Mouse (Mus musculus) layer of hippocampus, adult 11-12 months (tissue): ENCODE measurements around the gene Cend1.
"Not testable (repeated sequence)": the region's sequence is repeated elsewhere in the genome, so short reads cannot be mapped to it uniquely, and the experiment has no call there.

ENCODE experiments used
- DNase-seq: peaks from one replicate; pipeline ENCODE4 v3.0.0; 2022; ENCODE audit warnings: low spot score

Gene Cend1

GRCm38 (mm10) chr7:141429840-141430584 lies 721 bp upstream of the Cend1 start:
- no peak for DNase-seq

DNA sequence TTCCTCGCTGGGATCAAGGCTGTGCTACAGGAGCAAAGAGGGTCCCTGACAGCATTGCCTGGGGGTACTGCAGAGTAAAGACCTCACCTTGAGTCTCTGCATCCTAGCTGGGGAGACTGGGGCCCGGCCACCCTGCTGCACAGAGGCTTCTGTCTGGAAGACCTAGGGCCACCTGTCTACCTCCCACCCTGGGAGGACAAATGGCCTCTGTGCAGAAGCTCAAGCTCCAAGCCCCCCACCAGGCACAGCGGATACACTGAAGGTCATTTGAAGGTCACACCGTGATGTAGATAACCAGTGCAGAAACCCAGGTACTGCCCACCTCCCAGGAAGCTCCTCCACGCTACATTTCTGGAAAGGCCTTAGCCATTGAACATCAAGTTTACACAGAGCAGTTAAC lies 590 bp downstream of the Cend1 start:
- no peak for DNase-seq

GRCm38 (mm10) chr7:141426948-141427730 lies 2.2 kb downstream of the Cend1 start:
- no peak for DNase-seq

DNA sequence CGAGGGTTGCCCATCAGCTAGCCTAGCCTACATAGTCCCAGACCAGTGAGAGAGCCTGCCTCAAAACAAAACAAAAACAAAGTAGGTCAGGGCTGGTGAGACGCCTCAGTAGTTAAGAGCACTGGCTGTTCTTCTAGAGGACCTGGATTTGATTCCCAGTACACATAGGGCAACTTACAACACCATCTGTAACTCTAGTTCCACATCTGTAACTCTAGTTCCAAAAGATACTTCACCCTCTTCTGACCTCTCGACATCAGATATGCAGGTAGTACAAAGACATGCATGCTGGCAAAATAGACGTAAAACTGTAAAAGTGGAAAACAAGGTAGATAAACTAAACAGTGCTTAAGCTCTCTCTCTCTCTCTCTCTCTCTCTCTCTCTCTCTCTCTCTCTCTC lies 5.5 kb downstream of the Cend1 start:
- DNase-seq, result no peak

DNA sequence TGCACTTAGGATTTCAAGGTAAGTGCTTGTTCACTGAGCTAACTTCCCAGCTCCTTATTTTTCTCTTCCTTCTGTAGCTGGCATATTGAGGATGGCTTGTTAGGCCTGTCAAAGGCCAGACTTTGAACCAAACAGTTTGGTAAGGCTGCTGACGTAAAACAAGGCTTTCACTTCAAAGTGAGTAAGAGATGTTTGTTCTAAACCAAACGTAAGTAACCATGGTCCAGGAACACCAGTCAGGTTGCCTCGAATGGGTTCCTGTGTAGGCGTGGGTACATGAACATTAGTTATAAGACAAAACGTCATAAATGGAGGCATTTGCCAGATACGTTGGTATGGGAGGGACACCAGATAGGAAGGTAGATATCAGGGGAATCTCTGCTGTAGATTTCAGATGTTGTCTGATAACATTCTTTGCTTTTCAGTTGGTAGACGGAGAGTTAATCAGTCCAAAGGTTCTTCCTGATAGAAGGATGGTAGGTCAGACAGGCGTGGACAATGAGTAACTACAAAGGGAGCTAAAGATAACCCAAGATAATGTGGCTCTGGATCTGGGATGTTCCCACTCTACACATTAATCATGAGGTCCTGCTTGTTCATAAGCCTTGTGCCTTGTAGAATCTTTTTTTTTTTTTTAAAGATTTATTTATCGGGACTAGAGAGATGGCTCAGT lies 9.1 kb downstream of the Cend1 start:
- no peak for DNase-seq

GRCm38 (mm10) chr7:141418970-141419369 lies 10.3 kb downstream of the Cend1 start:
- no peak for DNase-seq

- DNase-seq, result no peak
Observed at GRCm38 (mm10) chr7:141417731-141418681, 11.3 kb downstream of the Cend1 start.

DNA sequence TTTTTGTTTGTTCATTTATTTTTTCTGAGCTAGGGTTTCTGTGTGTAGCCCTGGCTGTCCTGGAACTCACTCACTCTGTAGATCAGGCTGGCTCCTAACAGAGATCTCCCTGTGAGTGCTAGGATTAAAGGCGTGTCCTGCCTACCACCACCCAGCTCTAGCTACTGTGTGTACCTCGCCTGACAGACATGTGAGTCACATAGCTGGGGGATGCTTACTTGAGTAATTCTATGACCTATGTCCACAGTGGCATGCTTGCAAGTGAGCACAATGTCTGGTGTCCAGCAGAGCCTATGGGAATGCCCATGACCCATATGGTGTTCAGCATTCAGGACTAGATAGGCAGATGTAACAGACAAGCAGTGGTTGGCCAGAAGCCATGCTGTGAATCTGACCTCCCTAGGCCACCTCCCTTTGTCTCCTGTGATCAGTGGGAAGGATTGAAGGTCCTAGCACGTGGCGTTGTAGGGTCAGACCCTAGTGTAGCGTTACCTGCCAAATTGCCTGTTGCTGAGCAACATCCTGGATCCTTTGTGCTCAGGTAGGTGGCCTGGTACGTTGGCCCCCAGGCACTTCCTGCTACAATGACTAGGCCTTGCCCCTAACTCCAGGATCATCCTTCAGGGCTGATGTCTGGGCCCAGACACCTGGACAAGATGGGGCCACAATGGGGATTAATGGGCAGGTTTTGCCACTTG lies 13.0 kb downstream of the Cend1 start:
- DNase-seq, result no peak

DNA sequence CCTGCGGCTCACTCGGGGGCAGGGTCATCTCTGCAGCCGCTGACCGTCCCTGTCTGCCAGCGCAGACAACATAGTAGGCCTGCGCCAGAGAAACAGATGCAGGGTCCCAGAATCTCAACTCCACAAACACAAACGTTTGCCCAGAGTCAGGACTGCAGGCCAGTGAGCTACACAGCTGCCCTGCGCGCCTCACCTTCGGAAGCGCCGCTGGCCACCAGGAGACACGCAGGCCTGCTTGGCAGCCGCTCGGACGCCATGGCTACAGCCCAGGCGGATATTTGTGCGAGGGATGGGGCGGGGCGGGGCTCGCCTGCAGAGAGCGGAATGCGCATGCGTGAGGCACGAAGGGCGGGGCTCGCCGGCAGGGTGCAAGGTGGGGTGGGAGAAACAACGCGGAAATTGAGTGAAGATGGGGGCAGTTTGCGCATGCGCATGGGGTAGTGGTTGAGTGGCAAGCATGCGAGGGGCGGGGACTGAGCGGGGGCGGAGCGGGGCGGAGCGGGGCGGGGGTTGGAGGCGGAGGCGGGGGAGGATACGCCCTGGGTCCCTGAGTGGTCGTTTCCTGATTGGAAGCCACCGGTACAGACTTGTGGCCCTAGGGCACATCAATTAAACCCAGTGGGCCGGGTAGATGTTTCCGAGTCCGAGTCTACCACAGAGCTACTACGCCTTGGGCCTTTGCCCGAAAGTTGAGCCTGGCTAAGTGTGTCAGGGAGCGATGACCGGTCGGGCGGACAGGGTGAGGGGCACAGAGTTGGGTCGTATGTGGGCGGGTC lies 15.3 kb downstream of the Cend1 start, which contains the start of gene Gatd1:
Gatd1 (minus strand) TSS at position 328 of the 776 bp plus-strand sequence.
- peak; percentile 99 for DNase-seq

GRCm38 (mm10) chr7:141413331-141413730 lies 16.0 kb downstream of the Cend1 start:
- DNase-seq, result no peak

DNA sequence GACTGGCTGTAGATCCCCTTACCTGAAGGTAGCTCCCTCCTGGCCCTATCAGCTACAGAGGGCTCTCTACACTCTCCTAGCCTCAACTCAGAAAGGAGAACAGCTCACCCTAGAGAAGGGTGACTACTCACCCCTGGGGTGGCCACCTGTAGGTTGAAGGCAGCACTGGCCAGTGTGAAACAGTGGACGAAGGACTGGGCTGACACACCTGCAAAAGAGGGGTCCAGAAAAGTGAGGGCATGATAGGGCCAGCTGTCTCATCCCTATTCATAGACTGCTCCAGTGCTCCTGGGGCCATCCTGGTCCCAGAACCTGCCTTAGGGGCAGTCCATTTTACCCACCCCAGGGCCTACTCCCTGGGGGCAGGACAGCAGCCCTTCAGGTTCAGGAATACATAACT lies 17.6 kb downstream of the Cend1 start:
- DNase-seq, result no peak

DNA sequence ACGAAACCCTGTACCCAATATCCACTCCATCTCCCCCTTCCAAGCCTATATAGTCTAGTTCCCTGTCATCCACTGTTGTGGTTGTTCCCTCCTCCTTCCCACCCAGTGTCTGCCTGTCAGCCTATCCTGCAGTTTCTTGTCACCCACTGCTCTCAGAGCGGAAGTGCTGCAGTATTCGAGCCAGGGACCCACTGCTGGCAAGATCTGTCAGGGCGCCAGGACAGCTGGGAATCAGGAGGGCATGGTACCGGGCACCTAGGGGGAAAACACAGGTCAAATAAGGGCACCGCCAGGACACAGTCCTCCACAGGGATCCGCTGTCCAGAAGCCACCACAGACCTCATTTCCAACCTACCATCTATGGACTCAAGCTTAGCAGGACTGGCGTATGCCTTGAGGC lies 18.7 kb downstream of the Cend1 start:
- no peak for DNase-seq

DNA sequence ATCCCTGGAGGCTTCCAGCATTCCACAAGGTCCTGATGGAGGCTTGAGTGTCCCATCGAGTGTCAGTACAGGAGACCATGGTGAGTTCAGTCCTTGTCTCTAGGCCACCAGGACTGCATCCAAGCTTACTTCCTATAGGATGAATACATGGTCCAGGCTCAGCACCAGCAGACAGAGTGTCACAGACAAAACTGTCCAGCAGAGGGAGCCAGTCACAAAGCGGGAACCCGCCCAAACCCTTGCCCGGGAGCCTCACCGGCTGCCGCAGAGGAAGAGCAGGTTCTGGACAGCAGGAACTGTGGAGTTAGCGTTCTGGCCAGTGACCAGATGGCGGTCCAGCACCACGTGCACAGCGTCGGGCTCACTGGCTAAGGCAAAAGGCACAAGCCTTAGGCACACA lies 20.5 kb downstream of the Cend1 start:
- DNase-seq, result peak; percentile 87

GRCm38 (mm10) chr7:141407670-141408069 lies 21.6 kb downstream of the Cend1 start:
- not testable (repeated sequence) for DNase-seq

DNA sequence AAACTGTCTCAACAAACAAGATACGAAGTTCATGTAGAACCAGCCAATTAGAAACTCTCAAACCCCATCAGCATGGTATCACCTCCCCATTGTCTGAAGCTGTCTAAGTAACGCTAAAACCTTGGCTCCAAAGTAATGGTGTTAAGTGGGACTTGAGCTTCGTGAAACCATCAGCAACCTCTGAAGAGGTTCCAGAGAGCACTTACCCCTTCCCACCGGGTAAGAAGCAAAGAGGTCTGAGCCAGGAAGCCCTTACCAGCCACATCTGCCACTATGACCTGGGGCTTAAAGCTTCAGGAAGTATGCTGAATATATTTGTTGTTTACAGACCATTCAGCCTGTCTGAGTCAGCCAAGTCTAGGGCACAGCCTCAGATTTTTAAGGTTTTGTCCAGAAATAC lies 23.8 kb downstream of the Cend1 start:
- no peak for DNase-seq

DNA sequence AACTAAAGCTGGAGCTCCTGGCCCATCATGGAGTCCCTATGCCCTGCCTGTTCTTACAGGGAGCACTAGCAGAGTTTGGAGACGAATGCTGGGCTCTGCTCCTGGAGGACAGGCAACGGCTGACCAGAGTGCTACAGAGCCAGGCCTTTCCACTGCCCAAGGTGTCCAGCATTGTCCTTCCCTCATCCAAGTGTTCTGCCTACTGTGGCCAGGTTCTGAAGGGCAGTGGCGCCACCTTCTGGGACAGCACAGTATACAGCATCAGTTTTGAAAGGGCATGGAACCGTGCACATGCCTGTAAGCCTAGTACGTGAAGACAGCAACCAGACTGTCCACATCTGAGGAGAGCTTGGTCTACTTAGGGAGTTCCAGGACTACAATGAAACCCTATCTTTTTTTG lies 26.0 kb downstream of the Cend1 start:
- no peak for DNase-seq

DNA sequence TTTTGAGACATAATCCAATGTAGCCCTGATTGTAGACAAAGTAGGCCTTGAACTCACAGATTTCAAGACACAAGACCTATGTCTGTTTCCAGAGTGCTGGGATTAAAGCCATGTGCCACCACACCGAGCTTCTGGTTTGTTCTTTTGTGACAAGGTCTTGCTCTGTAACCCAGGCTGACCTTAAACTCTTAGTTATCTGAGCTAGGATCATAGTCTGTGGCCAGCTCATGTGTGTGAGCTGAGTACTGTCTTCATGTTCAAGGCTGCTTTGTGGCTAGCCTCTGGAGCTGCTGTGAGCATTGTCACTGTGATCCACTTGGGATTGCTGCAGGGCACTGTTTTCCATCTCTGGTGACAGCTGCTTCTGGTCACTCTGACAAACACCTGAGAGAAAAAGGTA lies 33.9 kb downstream of the Cend1 start:
- DNase-seq, result no peak

- DNase-seq, result peak; percentile 60
Observed at GRCm38 (mm10) chr7:141394771-141395170, 34.5 kb downstream of the Cend1 start.

DNA sequence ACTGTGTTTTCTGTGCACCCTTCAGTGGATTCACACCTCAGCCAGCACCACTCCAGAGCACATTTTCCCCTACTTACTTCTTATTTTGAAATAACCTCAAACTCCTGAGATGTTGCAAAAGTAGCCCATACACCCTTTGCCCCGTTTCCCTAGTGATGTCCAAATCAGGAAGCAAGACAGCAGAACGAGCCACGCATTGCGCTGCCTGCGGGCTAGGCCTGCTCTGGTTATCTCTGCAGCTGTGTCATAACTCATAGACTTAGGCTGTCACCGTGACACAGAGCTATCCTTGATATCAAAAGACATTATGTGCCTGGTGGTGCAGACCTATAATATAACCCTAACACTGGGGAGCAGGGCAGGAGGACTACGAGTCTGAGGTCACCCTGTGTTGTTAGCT lies 35.1 kb downstream of the Cend1 start:
- DNase-seq, result no peak

DNA sequence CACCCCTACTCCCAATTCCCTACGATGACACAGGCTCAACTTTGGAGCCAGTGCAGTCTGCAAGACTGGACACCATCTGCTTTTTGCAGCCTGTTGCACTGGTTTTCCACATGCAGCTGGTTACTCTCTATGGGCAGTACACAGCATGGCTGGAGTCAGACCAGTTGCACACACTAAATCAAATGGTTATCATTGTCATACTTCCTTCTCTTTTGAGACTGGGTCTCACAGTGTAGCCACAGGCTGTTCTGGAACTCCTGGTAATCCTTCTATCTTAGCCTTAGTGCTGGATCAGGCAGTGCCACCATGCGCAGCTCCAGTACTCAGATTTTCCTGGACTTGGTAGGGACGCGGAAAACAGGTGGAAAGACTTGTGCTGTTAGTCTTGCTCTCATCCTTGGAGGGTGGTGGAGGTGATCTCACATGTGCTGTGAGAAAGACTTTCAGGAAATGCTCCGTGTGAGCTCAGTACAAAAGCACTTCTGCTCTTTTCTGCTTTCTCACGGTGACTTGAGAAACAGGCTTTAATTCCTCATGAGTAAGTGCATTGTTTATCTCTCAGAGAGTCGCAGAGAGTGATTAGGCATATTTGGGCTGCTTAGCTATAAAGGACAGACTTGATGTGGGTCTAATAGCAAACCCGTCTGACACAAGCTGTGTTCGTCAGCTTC lies 36.6 kb downstream of the Cend1 start:
- DNase-seq, result no peak
